Mouse (Mus musculus) frontal cortex, postnatal 25 days (tissue): ENCODE data around the gene Grpel1.

Experiments
- DNase-seq, 2 experiments: peaks; one replicate each; pipeline ENCODE4 v3.0.0; 2022; ENCODE audit warnings: low spot score in 2 of 2

The Grpel1 gene

GRCm38 (mm10) chr5:36464709-36465661 lies at the start of gene Grpel1:
Gene Grpel1 (plus strand): TSS chr5:36464998.
- peak; percentile 87 to 94 for DNase-seq

DNA sequence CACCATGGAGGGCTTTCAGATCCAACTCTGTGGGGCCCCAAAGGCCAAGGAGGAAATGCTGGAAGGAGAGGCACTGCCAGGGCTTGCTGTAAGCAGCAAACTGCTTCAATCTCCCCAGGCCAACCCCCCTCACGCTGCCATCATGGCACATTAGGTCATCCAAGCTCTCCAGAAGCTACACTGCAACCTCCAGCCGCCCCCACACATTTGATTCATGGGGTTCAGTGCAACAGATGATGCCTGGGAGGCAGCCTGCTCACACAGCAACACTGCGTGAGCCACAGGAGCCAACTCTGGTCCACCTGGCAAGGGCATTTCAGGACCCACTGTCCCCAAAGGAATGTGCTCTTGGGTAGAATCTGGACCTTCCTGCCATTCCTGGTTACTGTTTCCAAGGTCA lies 44.9 kb upstream of the Grpel1 start:
- DNase-seq, result no peak

GRCm38 (mm10) chr5:36422689-36423088 lies 42.1 kb upstream of the Grpel1 start:
- no peak for DNase-seq

DNA sequence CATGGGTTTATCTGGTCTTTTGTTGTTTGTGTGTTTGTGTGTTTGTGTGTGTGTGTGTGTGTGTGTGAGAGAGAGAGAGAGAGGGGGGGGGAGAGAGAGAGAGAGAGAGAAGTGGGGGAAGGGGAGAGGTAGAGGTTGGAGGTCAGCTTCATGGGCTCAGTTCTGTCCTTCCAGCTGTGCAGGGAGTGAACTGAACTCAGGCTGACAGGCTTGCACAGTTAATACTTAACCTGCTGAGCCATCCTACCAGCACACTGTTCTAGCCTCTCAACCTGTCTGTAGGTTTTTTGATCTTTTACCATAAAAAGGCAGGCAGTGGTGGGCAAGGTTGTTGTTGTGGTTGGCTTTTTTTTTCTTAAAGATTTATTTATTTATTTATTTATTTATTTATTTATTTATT lies 40.1 kb upstream of the Grpel1 start:
- DNase-seq, result no peak

GRCm38 (mm10) chr5:36426404-36426803 lies 38.4 kb upstream of the Grpel1 start:
- no peak for DNase-seq

DNA sequence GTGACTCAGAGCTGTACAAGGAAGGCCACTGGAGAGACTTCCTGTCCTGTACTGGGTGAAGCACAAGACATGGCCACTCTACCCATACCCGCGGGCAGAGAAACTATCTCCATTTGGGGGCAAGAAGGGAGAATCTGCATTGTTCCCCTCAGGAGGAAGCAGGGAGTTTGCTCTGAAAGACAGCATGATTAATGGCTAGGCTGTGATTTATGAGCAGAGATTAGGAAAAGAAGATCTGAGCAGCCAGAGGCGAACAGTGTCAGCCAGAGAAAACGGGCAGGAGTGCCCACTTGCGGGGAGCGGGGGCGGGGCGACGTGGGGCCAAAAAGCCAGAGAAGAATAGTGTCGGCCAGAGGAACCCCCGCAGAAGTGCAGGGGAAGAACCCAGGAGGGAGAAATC lies 37.0 kb upstream of the Grpel1 start:
- DNase-seq, result no peak

DNA sequence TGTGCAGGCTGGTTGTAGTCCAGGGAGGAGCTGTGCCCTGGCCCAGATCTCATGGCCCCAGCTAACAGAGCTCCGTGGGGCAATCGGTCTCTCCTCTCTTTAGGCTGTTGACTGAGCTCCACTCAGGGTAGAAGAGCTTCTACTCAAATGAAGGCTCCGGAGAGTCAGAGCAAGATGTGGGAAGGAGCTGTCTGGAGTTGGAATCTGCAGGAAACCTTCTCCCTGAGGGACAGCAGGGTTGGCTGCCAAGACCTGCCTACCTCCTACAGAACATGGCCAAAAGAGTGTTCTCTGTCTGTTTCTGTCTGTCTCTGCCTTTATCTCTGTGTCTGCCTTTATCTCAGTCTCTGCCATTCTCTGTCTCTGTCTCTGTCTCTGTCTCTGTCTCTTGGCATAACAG lies 35.2 kb upstream of the Grpel1 start:
- no peak for DNase-seq

DNA sequence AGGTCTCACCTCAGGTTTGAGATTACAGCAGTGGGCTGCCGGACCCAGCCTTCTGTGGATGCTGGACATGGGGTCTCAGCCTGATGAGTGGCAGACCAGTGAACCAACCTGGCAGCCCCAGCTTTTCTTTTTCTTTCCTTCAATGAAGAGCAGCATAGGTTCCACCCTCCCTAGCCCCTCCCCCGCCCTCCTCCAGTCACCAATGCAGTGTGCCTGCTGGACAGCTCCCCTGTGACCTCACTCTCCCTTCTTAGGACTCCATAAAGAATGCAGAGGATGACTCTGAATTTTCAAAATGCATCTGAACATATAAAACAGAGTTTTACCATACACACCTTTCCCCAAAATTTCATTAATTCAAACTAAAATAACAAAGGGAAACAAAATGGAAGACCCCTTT lies 33.1 kb upstream of the Grpel1 start:
- DNase-seq, result no peak

- DNase-seq, result no peak
Measured at GRCm38 (mm10) chr5:36434398-36434967, 30.3 kb upstream of the Grpel1 start.

- no peak for DNase-seq
Measured at GRCm38 (mm10) chr5:36436858-36437257, 27.9 kb upstream of the Grpel1 start.

- no peak for DNase-seq
Measured at GRCm38 (mm10) chr5:36440741-36441140, 24.1 kb upstream of the Grpel1 start.

GRCm38 (mm10) chr5:36444611-36445010 lies 20.2 kb upstream of the Grpel1 start:
- no peak for DNase-seq

GRCm38 (mm10) chr5:36445028-36445427 lies 19.8 kb upstream of the Grpel1 start:
- DNase-seq, result no peak

- no peak for DNase-seq
Measured at GRCm38 (mm10) chr5:36446166-36446890, 18.5 kb upstream of the Grpel1 start.

DNA sequence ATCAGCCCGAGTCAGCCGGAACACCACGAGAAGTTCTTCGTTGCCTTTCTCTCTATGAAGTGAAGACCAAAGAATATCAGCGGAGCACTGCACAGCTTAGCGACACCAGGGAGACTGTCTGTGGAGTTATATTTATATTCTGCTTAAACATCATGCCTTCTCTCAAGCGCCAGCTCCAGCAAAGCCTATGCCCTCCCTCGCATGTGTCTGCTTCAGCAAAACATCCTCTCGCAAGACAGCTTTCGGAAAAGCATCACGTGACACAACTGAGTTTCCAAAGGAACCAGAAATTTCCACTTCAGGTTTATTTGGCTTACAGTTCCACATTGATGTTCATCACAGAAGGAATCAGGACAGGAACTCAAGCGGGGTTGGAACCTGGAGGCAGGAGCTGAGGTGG lies 16.9 kb upstream of the Grpel1 start:
- DNase-seq, result no peak

- no peak for DNase-seq
Measured at GRCm38 (mm10) chr5:36449710-36450358, 15.0 kb upstream of the Grpel1 start.

GRCm38 (mm10) chr5:36451119-36451518 lies 13.7 kb upstream of the Grpel1 start:
- no peak for DNase-seq

DNA sequence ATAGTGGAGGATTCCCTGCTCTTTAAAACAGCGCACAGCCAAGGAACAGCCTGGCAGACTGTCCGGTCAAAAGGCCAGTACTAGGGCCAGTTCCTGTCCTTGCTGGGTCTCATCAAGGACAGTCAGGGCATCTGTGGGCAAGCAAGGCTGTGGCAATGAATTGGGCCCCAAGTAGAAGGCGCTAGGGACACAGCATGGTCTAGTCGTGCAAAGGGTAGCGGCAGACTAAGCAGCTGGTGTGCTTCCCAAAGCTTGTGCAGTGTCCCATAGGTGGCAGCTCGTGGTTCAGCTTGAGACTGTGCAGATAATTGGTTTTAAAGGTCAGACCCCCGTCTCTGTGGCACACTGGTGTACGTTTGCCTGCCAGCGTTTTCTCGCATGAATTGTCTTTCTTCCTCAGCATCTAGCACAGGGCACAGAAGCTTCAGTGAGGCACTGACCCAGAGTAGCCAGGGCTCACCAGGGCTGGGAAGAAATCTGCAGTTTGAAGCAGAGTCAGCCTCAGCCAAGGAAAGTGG lies 12.9 kb upstream of the Grpel1 start:
- DNase-seq, result no peak

DNA sequence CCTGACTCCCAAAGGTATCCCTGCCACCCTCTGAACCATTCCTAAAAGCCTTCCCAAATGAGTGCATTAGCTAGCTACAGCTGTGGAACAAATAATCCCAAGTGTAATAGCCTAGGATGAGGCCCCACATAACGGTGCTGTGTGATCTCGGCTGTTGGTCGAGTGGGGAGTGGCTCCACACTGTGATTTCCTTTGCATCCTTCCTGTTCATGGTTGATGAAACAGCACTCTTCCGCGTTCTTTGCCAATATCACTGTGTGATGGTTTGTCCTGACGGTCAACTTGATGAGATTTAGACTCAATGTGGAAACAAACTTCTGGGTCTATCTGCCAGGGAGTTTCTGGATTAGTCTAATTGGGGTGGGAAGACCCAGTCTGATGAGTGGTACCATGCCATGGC lies 12.0 kb upstream of the Grpel1 start:
- no peak for DNase-seq

GRCm38 (mm10) chr5:36457706-36458105 lies 7.1 kb upstream of the Grpel1 start:
- no peak for DNase-seq

GRCm38 (mm10) chr5:36458926-36459325 lies 5.9 kb upstream of the Grpel1 start:
- DNase-seq, result no peak

- no peak for DNase-seq
Measured at GRCm38 (mm10) chr5:36460712-36461111, 4.1 kb upstream of the Grpel1 start.
